Mouse (Mus musculus) MEL (cell line): ENCODE results near the gene Lsm7. TPM values are rescaled to one million over a fixed set of nuclear protein-coding genes. Genes with fewer than 3 reads are reported as not detected.

Experiments used
- BHLHE40 ChIP-seq: IDR thresholded peaks from 2 replicates; pipeline ENCODE4 v1.6.1; 2012; ENCODE audit warnings: low read depth, mild to moderate bottlenecking, inconsistent platforms, low read length, improper control_type of control experiment, borderline replicate concordance
- CHD2 ChIP-seq: IDR thresholded peaks from 2 replicates; pipeline ENCODE4 v1.6.1; 2011; ENCODE audit warnings: low read length, improper control_type of control experiment
- CTCF ChIP-seq, 3 experiments: IDR thresholded peaks in 2 of 3; conservative IDR thresholded peaks in 1 of 3; 2 replicates each; pipeline ENCODE4 v1.5.1; 2011 to 2012; ENCODE audit warnings: low read length in 3 of 3, low read depth in 2 of 3, mild to moderate bottlenecking in 2 of 3, improper control_type of control experiment in 1 of 3, inconsistent platforms in 1 of 3, mixed read lengths in 1 of 3, moderate library complexity in 1 of 3; ENCODE audit not compliant: control insufficient read depth in 1 of 3, insufficient read depth in 1 of 3, poor library complexity in 1 of 3, severe bottlenecking in 1 of 3
- E2F4 ChIP-seq: IDR thresholded peaks from 2 replicates; pipeline ENCODE4 v1.6.1; 2011; ENCODE audit warnings: low read depth, low read length, improper control_type of control experiment, borderline replicate concordance
- GATA1 ChIP-seq: IDR thresholded peaks from 2 replicates; pipeline ENCODE4 v1.6.1; 2011; ENCODE audit warnings: low read depth, low read length, improper control_type of control experiment
- HCFC1 ChIP-seq: IDR thresholded peaks from 2 replicates; pipeline ENCODE4 v1.6.1; 2012; ENCODE audit warnings: low read depth, mild to moderate bottlenecking, inconsistent platforms, low read length, improper control_type of control experiment, moderate library complexity
- JUND ChIP-seq: IDR thresholded peaks from 2 replicates; pipeline ENCODE4 v1.6.1; 2011; ENCODE audit warnings: low read depth, mild to moderate bottlenecking, improper control_type of control experiment, low read length
- KAT2A ChIP-seq: conservative IDR thresholded peaks from 2 replicates; pipeline ENCODE4 v1.6.1; 2012; ENCODE audit warnings: low read depth, low read length, improper control_type of control experiment, inconsistent platforms
- MAX ChIP-seq: IDR thresholded peaks from 2 replicates; pipeline ENCODE4 v1.6.1; 2011; ENCODE audit warnings: low read length, improper control_type of control experiment
- MXI1 ChIP-seq: IDR thresholded peaks from 2 replicates; pipeline ENCODE4 v1.6.1; 2011; ENCODE audit warnings: mild to moderate bottlenecking, low read depth, low read length, improper control_type of control experiment
- MYC ChIP-seq: IDR thresholded peaks from 2 replicates; pipeline ENCODE4 v1.6.1; 2011; ENCODE audit warnings: low read depth, mild to moderate bottlenecking, low read length, improper control_type of control experiment, moderate library complexity
- POLR2A ChIP-seq, 2 experiments: IDR thresholded peaks; 2 replicates each; pipeline ENCODE4 v1.6.1; 2011 to 2012; ENCODE audit warnings: low read length in 2 of 2, mild to moderate bottlenecking in 2 of 2, control low read depth in 1 of 2, improper control_type of control experiment in 1 of 2, low read depth in 1 of 2, moderate library complexity in 1 of 2; ENCODE audit not compliant: control insufficient read depth in 1 of 2, insufficient read depth in 1 of 2, poor library complexity in 1 of 2
- POLR2AphosphoS2 ChIP-seq: IDR thresholded peaks from 2 replicates; pipeline ENCODE4 v1.6.1; 2011; ENCODE audit warnings: low read length, improper control_type of control experiment
- POLR2AphosphoS5 ChIP-seq: IDR thresholded peaks from 2 replicates; pipeline ENCODE4 v1.6.1; 2012; ENCODE audit warnings: low read depth, borderline replicate concordance, mild to moderate bottlenecking, inconsistent platforms, low read length, moderate library complexity, mixed read lengths
- RAD21 ChIP-seq: IDR thresholded peaks from 2 replicates; pipeline ENCODE4 v1.6.1; 2011; ENCODE audit warnings: mild to moderate bottlenecking, low read depth, low read length, improper control_type of control experiment
- RCOR1 ChIP-seq: IDR thresholded peaks from 2 replicates; pipeline ENCODE4 v1.6.1; 2012; ENCODE audit warnings: low read depth, mild to moderate bottlenecking, inconsistent platforms, low read length, improper control_type of control experiment
- SIN3A ChIP-seq: IDR thresholded peaks from 2 replicates; pipeline ENCODE4 v1.6.1; 2012; ENCODE audit warnings: low read length, improper control_type of control experiment, inconsistent platforms
- SMC3 ChIP-seq: IDR thresholded peaks from 2 replicates; pipeline ENCODE4 v1.6.1; 2011; ENCODE audit warnings: low read depth, low read length, improper control_type of control experiment
- TCF12 ChIP-seq: IDR thresholded peaks from 2 replicates; pipeline ENCODE4 v1.6.1; 2014; ENCODE audit warnings: low read depth, mild to moderate bottlenecking, inconsistent platforms, low read length, improper control_type of control experiment, moderate library complexity
- UBTF ChIP-seq: IDR thresholded peaks from 2 replicates; pipeline ENCODE4 v1.6.1; 2012; ENCODE audit warnings: low read depth, mild to moderate bottlenecking, inconsistent platforms, low read length, improper control_type of control experiment, moderate library complexity, borderline replicate concordance; ENCODE audit not compliant: insufficient read depth
- USF1 ChIP-seq: IDR thresholded peaks from 2 replicates; pipeline ENCODE4 v1.6.1; 2014; ENCODE audit warnings: low read depth, mild to moderate bottlenecking, inconsistent platforms, low read length, improper control_type of control experiment, moderate library complexity
- USF2 ChIP-seq, 2 experiments: IDR thresholded peaks; 2 replicates each; pipeline ENCODE4 v1.6.1; 2011 to 2012; ENCODE audit warnings: improper control_type of control experiment in 2 of 2, low read length in 2 of 2, borderline replicate concordance in 1 of 2, inconsistent platforms in 1 of 2, low read depth in 1 of 2, mild to moderate bottlenecking in 1 of 2; ENCODE audit not compliant: insufficient read depth in 1 of 2
- ZKSCAN1 ChIP-seq: IDR thresholded peaks from 2 replicates; pipeline ENCODE4 v1.6.1; 2012; ENCODE audit warnings: low read depth, mild to moderate bottlenecking, inconsistent platforms, low read length, improper control_type of control experiment, moderate library complexity
- ZMIZ1 ChIP-seq: IDR thresholded peaks from 2 replicates; pipeline ENCODE4 v1.6.1; 2012; ENCODE audit warnings: low read depth, mild to moderate bottlenecking, inconsistent platforms, low read length, improper control_type of control experiment, moderate library complexity
- polyA plus RNA-seq, 2 experiments: library from polyadenylated mRNA; stranded (reverse) in 1 of 2; unstranded in 1 of 2; fragments of >175 nt in 1 of 2; fragments of >200 nt in 1 of 2; gene quantifications; 2 replicates each; pipeline versions ENCODE4 v1.2.1 to v1.2.4; 2012; ENCODE audit warnings: low replicate concordance in 2 of 2, low read depth in 1 of 2; ENCODE audit not compliant: insufficient read length in 2 of 2, insufficient read depth in 1 of 2, missing spikeins in 1 of 2
- total RNA-seq: library from RNA; depleted of rRNA; stranded (reverse); fragments of 300-350 nt; gene quantifications from 2 replicates; pipeline ENCODE4 v1.2.3, GENCODE M21; 2012

The Lsm7 gene
- total and polyA plus RNA-seq, 3 experiments: 246 to 637 TPM; not detected in 1

GRCm38 (mm10) chr10:80900318-80901247, 45.6 kb upstream of the Lsm7 start, which contains the start of gene Timm13 (continued):
- TF ChIP-seq CHD2 (peak; percentile 96), ZMIZ1 (0 out of 2 replicates have a peak, but pooled peaks have one; percentile 39), MXI1 (peak; percentile 87), MAX (peak; percentile 28), CTCF (IDR thresholded peaks at IDR 0.05 in 2 of 3, conservative IDR thresholded peaks at IDR 0.05 in 1 of 3; ENCODE audit: control insufficient read depth in 1 of 3, insufficient read depth in 1 of 3, low read depth in 2 of 3, low read length in 3 of 3, poor library complexity in 1 of 3, severe bottlenecking in 1 of 3) (no peak), POLR2AphosphoS5 (no peak), UBTF (no peak), HCFC1 (peak; percentile 95), GATA1 (no peak), SMC3 (no peak), BHLHE40 (no peak), POLR2A (IDR thresholded peaks at IDR 0.05; ENCODE audit: control insufficient read depth in 1 of 2, insufficient read depth in 1 of 2, low read depth in 1 of 2, low read length in 2 of 2, poor library complexity in 1 of 2) (peak; percentile 89 to 90), POLR2AphosphoS2 (no peak; the same call in 1 of the 2 replicates), KAT2A (peak; percentile 99), MYC (peak; percentile 69), ZKSCAN1 (no peak), USF1 (0 out of 2 replicates have a peak, but pooled peaks have one; percentile 20), E2F4 (no peak), USF2 (IDR thresholded peaks at IDR 0.05; ENCODE audit: borderline replicate concordance in 1 of 2, insufficient read depth in 1 of 2, low read depth in 1 of 2, low read length in 2 of 2) (no peak), SIN3A (peak; percentile 95), JUND (no peak), RCOR1 (no peak), RAD21 (no peak), TCF12 (peak; percentile 47; the same call in 1 of the 2 replicates)
- TF ChIP-seq, all 39 proteins: peak for 19
